ENCODE assay signal across 20 mouse cellular contexts in genomic region chr15:27492156-27492555, GRCm38 (mm10). TPM values are rescaled to one million over a fixed set of nuclear protein-coding genes. Genes with fewer than 3 reads are reported as not detected.
A peak's percentile ranks its signal among the peaks of the same experiment; 100 is the strongest.
DNase-seq lines count a peak whose midpoint lies in the region; ATAC-seq and TF ChIP-seq lines count a peak whose summit lies in the region.
"Had no signal": no experiment of that assay in that cellular context is flagged by ENCODE, and none has a peak within 500 bp of the region (broad histone marks: within the 10 kb centered on the region; RNA-seq: fewer than 3 reads in every experiment).

No protein-coding gene starts in this region.

- H3K4me2 ChIP-seq in liver, postnatal 0 days (ENCODE audit: low read depth, low read length): no peak overlapping the region
- H3K4me2 ChIP-seq in lung, embryonic 16.5 days (ENCODE audit: low read depth, low read length): no peak overlapping the region
- H3K4me2 ChIP-seq in midbrain, embryonic 14.5 days (ENCODE audit: low read length): no peak overlapping the region
- H3K4me2 ChIP-seq: embryonic facial prominence, embryonic 12.5 days; forebrain, embryonic 12.5 days; hindbrain, embryonic 14.5 days had no signal

- no peak for ATAC-seq in liver, postnatal 0 days
- no peak for ATAC-seq in G1E (ENCODE audit: extremely low read depth, insufficient number of reproducible peaks, low FRiP score, poor library complexity, severe bottlenecking)
- peak; percentile 73 for ATAC-seq in lung, embryonic 16.5 days (ENCODE audit: low read depth)
- no peak for ATAC-seq in midbrain, embryonic 14.5 days (ENCODE audit: low FRiP score, low TSS enrichment)
- ATAC-seq in monocyte, adult 5-6 weeks (replicated peaks; ENCODE audit: insufficient number of reproducible peaks, low FRiP score, low TSS enrichment, poor library complexity, severe bottlenecking): no peak; the same call in 1 of the 2 replicates
- ATAC-seq: activated CD4-positive, CD25-positive, alpha-beta regulatory T cell, adult 4 months; forebrain, postnatal 0 days; Patski had no signal

- no peak overlapping the region for H3K9ac ChIP-seq in liver, adult 2 months (ENCODE audit: low read depth, low read length)
- no peak overlapping the region for H3K9ac ChIP-seq in liver, postnatal 0 days (replicated peaks)
- H3K9ac ChIP-seq in lung, embryonic 16.5 days (ENCODE audit: low read length): no peak overlapping the region
- no peak overlapping the region for H3K9ac ChIP-seq in midbrain, embryonic 14.5 days (replicated peaks; ENCODE audit: low read length)
- H3K9ac ChIP-seq: embryonic facial prominence, embryonic 12.5 days; forebrain, embryonic 12.5 days; forebrain, postnatal 0 days; hindbrain, embryonic 14.5 days had no signal

- TF ChIP-seq POLR2A in liver, adult 2 months (IDR thresholded peaks at IDR 0.05; ENCODE audit: extremely low read depth, insufficient read depth, low read length): no peak

- H3K36me3 ChIP-seq in liver, adult 2 months (ENCODE audit: control insufficient read depth, insufficient read depth, low read length): no peaks in the 10 kb centered on the region
- no peaks in the 10 kb centered on the region for H3K36me3 ChIP-seq in liver, postnatal 0 days (replicated peaks; ENCODE audit: insufficient read depth, low read length)
- peaks cover 59% of the 10 kb centered on the region for H3K36me3 ChIP-seq in G1E (replicated peaks)
- H3K36me3 ChIP-seq in lung, embryonic 16.5 days (ENCODE audit: control insufficient read depth, insufficient read depth, low read length): no peaks in the 10 kb centered on the region
- no peaks in the 10 kb centered on the region for H3K36me3 ChIP-seq in midbrain, embryonic 14.5 days (ENCODE audit: control insufficient read depth, insufficient read depth, low read length)
- H3K36me3 ChIP-seq: embryonic facial prominence, embryonic 12.5 days; forebrain, embryonic 12.5 days; hindbrain, embryonic 10.5 days had no signal

- H3K27me3 ChIP-seq in liver, adult 2 months (ENCODE audit: control insufficient read depth, insufficient read depth, low read length): no peaks in the 10 kb centered on the region
- H3K27me3 ChIP-seq in liver, postnatal 0 days (ENCODE audit: insufficient read depth, low read length): no peaks in the 10 kb centered on the region
- H3K27me3 ChIP-seq in G1E (ENCODE audit: insufficient read depth, low read length): no peaks in the 10 kb centered on the region
- no peaks in the 10 kb centered on the region for H3K27me3 ChIP-seq in lung, embryonic 16.5 days (ENCODE audit: control insufficient read depth, insufficient read depth, low read depth, low read length)
- H3K27me3 ChIP-seq in midbrain, embryonic 14.5 days (ENCODE audit: control insufficient read depth, insufficient read depth, low read length): no peaks in the 10 kb centered on the region
- H3K27me3 ChIP-seq: embryonic facial prominence, embryonic 12.5 days; forebrain, embryonic 12.5 days; Patski had no signal

- no peak for TF ChIP-seq CTCF in liver, adult 2 months (IDR thresholded peaks at IDR 0.05; ENCODE audit: low read depth, low read length)
- no peak for TF ChIP-seq CTCF in liver, postnatal 0 days (IDR thresholded peaks at IDR 0.05; ENCODE audit: low read depth)
- TF ChIP-seq CTCF in G1E (IDR thresholded peaks at IDR 0.05; ENCODE audit: low read depth, low read length): no peak

- H3K4me1 ChIP-seq in liver, adult 2 months (ENCODE audit: control insufficient read depth, insufficient read depth, low read length): peaks cover 28% of the 10 kb centered on the region
- H3K4me1 ChIP-seq in liver, postnatal 0 days (ENCODE audit: insufficient read depth): peaks cover 48% of the 10 kb centered on the region
- H3K4me1 ChIP-seq in G1E (ENCODE audit: insufficient read depth, low read depth, low read length): peaks cover 97% of the 10 kb centered on the region
- H3K4me1 ChIP-seq in lung, embryonic 16.5 days (replicated peaks; ENCODE audit: control insufficient read depth, insufficient read depth, low read length): peaks cover 15% of the 10 kb centered on the region
- peaks cover 19% of the 10 kb centered on the region for H3K4me1 ChIP-seq in midbrain, embryonic 14.5 days (ENCODE audit: control insufficient read depth, insufficient read depth, low read length)

- no peak for TF ChIP-seq EP300 in liver, postnatal 0 days (IDR thresholded peaks at IDR 0.05; ENCODE audit: low read depth)

- peak; percentile 70 for DNase-seq in liver, adult 2 months (ENCODE audit: extremely low read depth, low read depth, low spot score)
- no peak for DNase-seq in liver, postnatal 0 days
- no peak for DNase-seq in G1E (ENCODE audit: low spot score)
- peak; percentile 53 for DNase-seq in lung, postnatal 25 days (ENCODE audit: low spot score)
- no peak for DNase-seq in midbrain, embryonic 14.5 days
- no peak for DNase-seq in retina, embryonic 14.5 days (ENCODE audit: low spot score)
- DNase-seq: cerebellum, adult 11-12 months; cerebellum, adult 9-10 months; cerebellum, postnatal 25 days; forebrain, postnatal 0 days; gastrocnemius, postnatal 14 days; heart, postnatal 10 days had no signal

- peaks cover 8% of the 10 kb centered on the region for H3K79me2 ChIP-seq in liver, adult 2 months (ENCODE audit: control insufficient read depth, insufficient read depth, low read length)

- no peaks in the 10 kb centered on the region for H3K9me3 ChIP-seq in liver, postnatal 0 days (ENCODE audit: low read length)
- no peaks in the 10 kb centered on the region for H3K9me3 ChIP-seq in G1E (replicated peaks)
- H3K9me3 ChIP-seq in lung, embryonic 16.5 days (ENCODE audit: control insufficient read depth, low read length): no peaks in the 10 kb centered on the region
- H3K9me3 ChIP-seq in midbrain, embryonic 14.5 days (ENCODE audit: control insufficient read depth, low read length): no peaks in the 10 kb centered on the region
- H3K9me3 ChIP-seq: embryonic facial prominence, embryonic 12.5 days; forebrain, embryonic 12.5 days; hindbrain, embryonic 10.5 days had no signal

- WGBS in liver, adult 2 months: 55% methylated on average over 10 of the region's 10 CpGs
- 83% methylated on average over 10 of the region's 10 CpGs for WGBS in liver, postnatal 0 days (ENCODE audit: insufficient replicate concordance)
- WGBS in lung, embryonic 16.5 days: 59% methylated on average over 10 of the region's 10 CpGs
- WGBS in midbrain, embryonic 14.5 days: 95% methylated on average over 10 of the region's 10 CpGs

- H3K4me3 ChIP-seq in liver, adult 2 months (ENCODE audit: insufficient read depth, low read depth, low read length): no peak overlapping the region
- H3K4me3 ChIP-seq in liver, postnatal 0 days (ENCODE audit: low read depth, low read length): no peak overlapping the region
- H3K4me3 ChIP-seq in G1E (ENCODE audit: low read depth, low read length): peak overlapping the region; percentile 20; the same call in 1 of the 2 replicates
- H3K4me3 ChIP-seq in lung, embryonic 16.5 days (ENCODE audit: low read length): no peak overlapping the region
- H3K4me3 ChIP-seq in midbrain, embryonic 14.5 days (replicated peaks; ENCODE audit: low read depth, low read length): no peak overlapping the region
- H3K4me3 ChIP-seq: embryonic facial prominence, embryonic 12.5 days; forebrain, embryonic 12.5 days; hindbrain, embryonic 10.5 days had no signal

- H3K27ac ChIP-seq in liver, adult 2 months (replicated peaks; ENCODE audit: insufficient read depth, low read depth, low read length): no peak overlapping the region
- no peak overlapping the region for H3K27ac ChIP-seq in liver, postnatal 0 days (ENCODE audit: low read depth)
- no peak overlapping the region for H3K27ac ChIP-seq in lung, embryonic 16.5 days (ENCODE audit: low read length)
- H3K27ac ChIP-seq in midbrain, embryonic 14.5 days (replicated peaks; ENCODE audit: low read depth, low read length): no peak overlapping the region
- H3K27ac ChIP-seq: embryonic facial prominence, embryonic 12.5 days; forebrain, embryonic 12.5 days; hindbrain, embryonic 10.5 days; hindbrain, embryonic 14.5 days had no signal

RNA-seq across cellular contexts. Expression of gene Ank, which starts 25.7 kb away (rescaled TPM):
- 12.3 and 12.6 TPM in 2 replicates for total RNA-seq in liver, adult 2 months (2014; rRNA removed)
- 22.6 and 25.3 TPM in 2 replicates for polyA plus RNA-seq in liver, adult 2 months (2012; rRNA removed)
- 7.8 and 8.3 TPM in 2 replicates for polyA plus RNA-seq in liver, postnatal 0 days (2015; fragmentation: Nextera tagmentation; extraction: Ambion mirVana)
- 145 and 154 TPM in 2 replicates for total RNA-seq in G1E (2014; fragmentation: Nextera tagmentation)
- 38.2 and 39.2 TPM in 2 replicates for total RNA-seq in G1E (2017)
- polyA plus RNA-seq in G1E (2012): 28.0 and 37.0 TPM in 2 replicates
- 5.0 and 5.7 TPM in 2 replicates for polyA plus RNA-seq in lung, embryonic 16.5 days (2015; fragmentation: Nextera tagmentation; extraction: Ambion mirVana)
- polyA plus RNA-seq in midbrain, embryonic 14.5 days (2014; fragmentation: Nextera tagmentation; extraction: Ambion mirVana): 15.0 and 15.9 TPM in 2 replicates
- total RNA-seq in monocyte, adult 5-6 weeks (2017): 12.1 to 17.2 TPM (median 12.3 TPM) in 3 replicates

Comparison
In these comparisons a context has a peak if more than half of its experiments do, and no peak if none do; other contexts are left out.
1. DNase-seq: peak in liver, adult 2 months (single experiment) and lung, postnatal 25 days (single experiment); none in liver, postnatal 0 days (single experiment), G1E (single experiment), midbrain, embryonic 14.5 days (single experiment) and retina, embryonic 14.5 days (single experiment).